Mouse (Mus musculus): ENCODE measurements at regions not wholly inside any gene's neighbourhood (a gene's known extent, or its start where the extent isn't known, plus 50 kb on each side); places are given as distances from the start of the nearest gene placed in this dataset.
A peak's percentile ranks its signal among the peaks of the same experiment; 100 is the strongest.

DNA sequence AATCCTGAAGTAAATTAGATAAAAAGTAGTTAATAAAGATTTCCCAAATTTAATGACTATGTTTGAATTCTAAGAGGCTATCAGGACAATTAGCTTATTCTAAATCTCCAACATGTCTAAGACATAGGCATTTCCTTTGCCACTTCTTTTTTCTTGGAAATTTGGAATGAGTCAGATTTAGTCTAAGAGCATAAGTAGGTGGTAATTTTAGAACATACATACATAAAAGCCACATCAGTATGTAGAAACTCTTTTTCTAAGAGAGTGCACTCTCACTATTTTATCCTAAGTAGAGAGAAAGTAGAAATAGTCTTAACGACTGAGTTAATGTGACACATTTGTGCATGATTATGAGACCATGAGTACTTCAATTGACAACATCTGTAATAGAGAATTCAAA is 802.4 kb upstream of the Ncam2 start:
- Histone ChIP-seq H3K4me3 (ENCODE audit: insufficient read depth, low read length) (no peak overlapping the region), H3K27ac (ENCODE audit: insufficient read depth, low read length) (no peak overlapping the region), H3K4me1 (ENCODE audit: control insufficient read depth, insufficient read depth, low read length) (no peaks in the 10 kb centered on the region)
- TF ChIP-seq CTCF (IDR thresholded peaks at IDR 0.05; ENCODE audit: borderline replicate concordance, insufficient read depth, low read length), result no peak
- no peak for TF ChIP-seq POLR2A (IDR thresholded peaks at IDR 0.05; ENCODE audit: low read depth, low read length)

DNA sequence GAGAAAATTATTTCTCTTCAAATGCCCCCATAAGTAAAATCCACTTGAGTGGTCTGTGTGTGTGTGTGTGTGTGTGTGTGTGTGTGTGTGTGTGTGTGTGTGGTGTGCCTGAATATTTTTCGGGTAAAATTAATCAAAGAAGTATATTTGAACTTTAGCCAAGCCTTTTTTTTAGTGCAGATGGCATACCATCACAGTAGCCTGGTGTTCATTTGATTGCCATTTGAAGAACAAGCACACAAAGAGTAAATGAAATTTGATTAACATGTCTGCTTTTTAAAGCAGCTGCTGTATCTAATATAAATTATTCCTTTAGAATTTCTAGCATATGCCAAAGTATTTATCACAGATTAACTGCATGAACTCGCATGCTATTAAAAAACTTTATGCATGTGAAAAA is 796.1 kb upstream of the Ncam2 start:
- no peak overlapping the region for H3K27ac ChIP-seq (ENCODE audit: insufficient read depth, low read length)
- no peak overlapping the region for H3K4me3 ChIP-seq (ENCODE audit: insufficient read depth, low read length)
- no peak for TF ChIP-seq POLR2A (IDR thresholded peaks at IDR 0.05; ENCODE audit: low read depth, low read length)
- no peak for TF ChIP-seq CTCF (IDR thresholded peaks at IDR 0.05; ENCODE audit: borderline replicate concordance, insufficient read depth, low read length)
- H3K4me1 ChIP-seq (ENCODE audit: control insufficient read depth, insufficient read depth, low read length), result peaks cover 3% of the 10 kb centered on the region; the same call in 1 of the 2 replicates

DNA sequence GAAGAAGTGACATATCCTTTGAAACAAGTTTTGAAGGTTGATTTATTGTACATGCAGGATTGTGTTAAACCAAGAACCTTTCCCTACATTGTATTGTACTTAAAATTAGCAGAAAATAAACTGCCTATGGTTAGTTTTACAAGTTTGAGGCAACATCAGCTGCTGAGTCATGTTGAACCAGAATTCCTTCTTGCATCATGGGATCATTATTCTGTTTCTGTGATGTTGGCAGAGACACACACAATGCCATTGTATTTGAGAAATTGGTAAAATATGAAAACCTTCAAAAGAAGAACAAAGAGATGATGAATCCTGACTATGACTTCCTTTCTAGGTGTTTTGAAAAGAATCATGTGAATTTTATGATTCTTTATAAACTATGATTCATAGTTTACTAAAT is 791.9 kb upstream of the Ncam2 start:
- peaks cover 3% of the 10 kb centered on the region; the same call in 1 of the 2 replicates for H3K4me1 ChIP-seq (ENCODE audit: control insufficient read depth, insufficient read depth, low read length)
- H3K27ac ChIP-seq (ENCODE audit: insufficient read depth, low read length), result peak overlapping the region; percentile 34; the same call in 1 of the 2 replicates
- no peak overlapping the region for H3K4me3 ChIP-seq (ENCODE audit: insufficient read depth, low read length)
- TF ChIP-seq CTCF (IDR thresholded peaks at IDR 0.05; ENCODE audit: borderline replicate concordance, insufficient read depth, low read length) (no peak), POLR2A (IDR thresholded peaks at IDR 0.05; ENCODE audit: low read depth, low read length) (no peak)
